Mouse (Mus musculus): ENCODE measurements around the gene F930015N05Rik.

- no peak for TF ChIP-seq CTCF (IDR thresholded peaks at IDR 0.05; ENCODE audit: insufficient read depth, low read length)
- TF ChIP-seq POLR2A (IDR thresholded peaks at IDR 0.05; ENCODE audit: borderline replicate concordance, extremely low read depth, low read depth, low read length), result no peak
Observed at GRCm38 (mm10) chr11:64461746-64462145, 25.3 kb upstream of the F930015N05Rik start.

Data from lung, adult 2 months (tissue).